Mouse (Mus musculus) CH12.LX (cell line): Measurements from ENCODE around the gene Osbpl3. TPM values are rescaled to one million over a fixed set of nuclear protein-coding genes. Genes with fewer than 3 reads are reported as not detected.

Experiments
- DNase-seq: peaks from one replicate; pipeline ENCODE4 v3.0.0-alpha.2; 2013; ENCODE audit errors: extremely low read depth
- H3K27ac ChIP-seq: 2 replicates; pipeline ENCODE4 v1.5.1; 2012; ENCODE audit warnings: low read depth, mild to moderate bottlenecking, control low read depth, moderate library complexity; ENCODE audit not compliant: insufficient read depth
- H3K27me3 ChIP-seq: replicated peaks from 2 replicates; pipeline ENCODE3; 2012; ENCODE audit warnings: inconsistent platforms
- H3K36me3 ChIP-seq, 2 experiments: replicated peaks in 1 of 2; 2 replicates each; pipeline versions ENCODE3 to v1.6.1; 2012; ENCODE audit warnings: inconsistent platforms in 1 of 2, low read length in 1 of 2, mild to moderate bottlenecking in 1 of 2, mixed read lengths in 1 of 2, moderate library complexity in 1 of 2; ENCODE audit not compliant: control insufficient read depth in 1 of 2, insufficient read depth in 1 of 2
- H3K4me1 ChIP-seq, 2 experiments: 2 replicates each; pipeline ENCODE4 v1.6.1; 2012; ENCODE audit warnings: inconsistent platforms in 1 of 2, moderate library complexity in 1 of 2; ENCODE audit not compliant: insufficient read depth in 2 of 2, control insufficient read depth in 1 of 2
- H3K4me2 ChIP-seq: 2 replicates; pipeline ENCODE4 v1.6.1; 2012; ENCODE audit warnings: low read depth, mild to moderate bottlenecking, control low read depth; ENCODE audit not compliant: poor library complexity, insufficient read depth, severe bottlenecking
- H3K4me3 ChIP-seq, 3 experiments: fragments of 150-350 bp in 1 of 3; sonication (generic) in 1 of 3; replicated peaks in 1 of 3; 2 replicates each; pipeline versions ENCODE3 to v1.5.1; 2011 to 2012; ENCODE audit warnings: low read depth in 2 of 3, low read length in 2 of 3, mild to moderate bottlenecking in 2 of 3, moderate library complexity in 2 of 3, control low read depth in 1 of 3, improper control_type of control experiment in 1 of 3, inconsistent platforms in 1 of 3, mixed read lengths in 1 of 3; ENCODE audit not compliant: poor library complexity in 1 of 3
- H3K79me2 ChIP-seq: replicated peaks from 2 replicates; pipeline ENCODE4 v1.6.1; 2012; ENCODE audit warnings: mild to moderate bottlenecking, moderate library complexity; ENCODE audit not compliant: control insufficient read depth, poor library complexity, insufficient read depth, severe bottlenecking; ENCODE audit errors: extremely low read depth
- H3K9ac ChIP-seq: 2 replicates; pipeline ENCODE4 v1.6.1; 2012; ENCODE audit warnings: low read depth, mild to moderate bottlenecking, control low read depth, moderate library complexity; ENCODE audit not compliant: insufficient read depth
- H3K9me3 ChIP-seq: replicated peaks from 2 replicates; pipeline ENCODE3; 2012; ENCODE audit warnings: low read length, inconsistent platforms, mixed read lengths
- BHLHE40 ChIP-seq: IDR thresholded peaks from 2 replicates; pipeline ENCODE4 v1.6.1; 2011; ENCODE audit warnings: mild to moderate bottlenecking, low read depth, low read length, improper control_type of control experiment
- CTCF ChIP-seq, 2 experiments: IDR thresholded peaks in 1 of 2; conservative IDR thresholded peaks in 1 of 2; 2 replicates each; pipeline ENCODE4 v1.5.1; 2011 to 2012; ENCODE audit warnings: low read depth in 2 of 2, low read length in 2 of 2, improper control_type of control experiment in 1 of 2, inconsistent platforms in 1 of 2, mild to moderate bottlenecking in 1 of 2, moderate library complexity in 1 of 2
- E2F4 ChIP-seq: IDR thresholded peaks from 2 replicates; pipeline ENCODE4 v1.6.1; 2011; ENCODE audit warnings: low read depth, low read length, improper control_type of control experiment; ENCODE audit not compliant: insufficient replicate concordance
- EP300 ChIP-seq: IDR thresholded peaks from 2 replicates; pipeline ENCODE4 v1.6.1; 2011; ENCODE audit warnings: low read length, improper control_type of control experiment
- GABPA ChIP-seq: IDR thresholded peaks from 2 replicates; pipeline ENCODE4 v1.6.1; 2012; ENCODE audit warnings: low read depth, low read length, improper control_type of control experiment, inconsistent platforms; ENCODE audit not compliant: insufficient replicate concordance
- MAX ChIP-seq: IDR thresholded peaks from 2 replicates; pipeline ENCODE4 v1.6.1; 2011; ENCODE audit warnings: low read length, improper control_type of control experiment
- MAZ ChIP-seq: IDR thresholded peaks from 2 replicates; pipeline ENCODE4 v1.6.1; 2012; ENCODE audit warnings: low read depth, mild to moderate bottlenecking, inconsistent platforms, low read length, improper control_type of control experiment, moderate library complexity
- MEF2A ChIP-seq: IDR thresholded peaks from 2 replicates; pipeline ENCODE4 v1.6.1; 2014; ENCODE audit warnings: low read depth, mild to moderate bottlenecking, inconsistent platforms, low read length, improper control_type of control experiment, borderline replicate concordance
- MXI1 ChIP-seq: IDR thresholded peaks from 2 replicates; pipeline ENCODE4 v1.6.1; 2011; ENCODE audit warnings: mild to moderate bottlenecking, low read depth, low read length, improper control_type of control experiment
- POLR2A ChIP-seq: IDR thresholded peaks from 2 replicates; pipeline ENCODE4 v1.6.1; 2011; ENCODE audit warnings: low read depth, mild to moderate bottlenecking, improper control_type of control experiment, low read length
- SIN3A ChIP-seq: IDR thresholded peaks from 2 replicates; pipeline ENCODE4 v1.6.1; 2012; ENCODE audit warnings: low read length, improper control_type of control experiment, inconsistent platforms
- USF2 ChIP-seq: conservative IDR thresholded peaks from 2 replicates; pipeline ENCODE4 v1.6.1; 2011; ENCODE audit warnings: low read depth, low read length, improper control_type of control experiment
- ZC3H11A ChIP-seq: IDR thresholded peaks from 2 replicates; pipeline ENCODE4 v1.6.1; 2012; ENCODE audit warnings: low read depth, mild to moderate bottlenecking, inconsistent platforms, low read length, improper control_type of control experiment
- ZMIZ1 ChIP-seq: IDR thresholded peaks from 2 replicates; pipeline ENCODE4 v1.6.1; 2012; ENCODE audit warnings: low read depth, mild to moderate bottlenecking, inconsistent platforms, low read length, improper control_type of control experiment
- ZNF384 ChIP-seq: IDR thresholded peaks from 2 replicates; pipeline ENCODE4 v1.6.1; 2012; ENCODE audit warnings: low read depth, low read length, improper control_type of control experiment, inconsistent platforms
- dilution Hi-C: fragments of 300-500 bp; cut with MboI; formaldehyde crosslinking; loops from 2 replicates; pipeline ENCODE4 v1.14.3; 2020; ENCODE audit warnings: low sequenced_read_pairs; ENCODE audit not compliant: extremely low pct_unique_long_range_greater_than_20kb, extremely low pct_ligation_motif_present
- in situ Hi-C: fragments of 300-500 bp; cut with MboI; formaldehyde crosslinking; loops from 3 replicates; pipeline ENCODE4 v1.14.3; 2019; ENCODE audit warnings: low sequenced_read_pairs, low pct_ligation_motif_present, low pct_unique_long_range_greater_than_20kb, mixed read lengths
- polyA plus RNA-seq: library from polyadenylated mRNA; unstranded; fragments of >175 nt; gene quantifications from 2 replicates; pipeline ENCODE4 v1.2.1, GENCODE M21; 2012; ENCODE audit warnings: low read depth; ENCODE audit not compliant: insufficient read length
- total RNA-seq, 2 experiments: library from RNA; depleted of rRNA; stranded (reverse); fragments of 300-350 nt in 1 of 2; fragments of >200 nt in 1 of 2; gene quantifications; 2 replicates each; pipeline ENCODE4 v1.2.3; 2012 to 2014

The Osbpl3 gene
- total and polyA plus RNA-seq, 3 experiments: 2.2 to 8.1 (median 3.5) TPM

- dilution Hi-C loops: no loop called here
- TF ChIP-seq CTCF (conservative IDR thresholded peaks at IDR 0.05 in 1 of 2, IDR thresholded peaks at IDR 0.05 in 1 of 2; ENCODE audit: low read depth in 2 of 2, low read length in 2 of 2): no peak
- peaks cover 8 to 31% of the 10 kb centered on the region in 2 experiments; a peak in 3 of 4 replicates for H3K4me1 ChIP-seq
- no peaks in the 10 kb centered on the region for H3K36me3 ChIP-seq
- in situ Hi-C loops: no loop called here
- no peak overlapping the region for H3K4me3 ChIP-seq
- no peaks in the 10 kb centered on the region for H3K9me3 ChIP-seq
- H3K9ac ChIP-seq: no peak overlapping the region
- no peaks in the 10 kb centered on the region for H3K79me2 ChIP-seq
- no peaks in the 10 kb centered on the region for H3K27me3 ChIP-seq
- H3K4me2 ChIP-seq: no peak overlapping the region
- DNase-seq: no peak
- no peak overlapping the region for H3K27ac ChIP-seq
Measured at GRCm38 (mm10) chr6:50385451-50386013, 70.5 kb downstream of the Osbpl3 start.

DNA sequence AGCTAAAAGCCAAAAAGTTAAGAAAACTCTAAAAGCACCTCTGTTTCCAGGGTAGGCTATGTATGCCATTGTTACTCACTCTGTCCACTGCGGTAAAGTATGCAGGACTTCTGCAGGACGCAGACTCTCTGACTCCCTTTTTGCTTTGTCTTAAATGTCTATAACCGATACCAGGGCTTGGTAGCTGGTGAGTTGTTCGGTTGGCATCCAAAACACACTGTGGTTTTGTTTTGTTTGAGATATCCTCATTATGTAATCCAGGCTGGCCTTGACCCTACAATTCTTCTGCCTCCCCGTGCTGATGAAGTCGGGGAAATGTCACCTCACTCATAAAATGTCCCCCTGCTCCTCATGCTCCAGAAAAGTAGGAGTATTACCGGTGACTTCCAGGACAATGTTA is 73.3 kb downstream of the Osbpl3 start:
- no peak for DNase-seq
- Histone ChIP-seq H3K4me3 (no peak overlapping the region), H3K79me2 (no peaks in the 10 kb centered on the region), H3K9me3 (no peaks in the 10 kb centered on the region), H3K4me1 (peaks cover 2 to 38% of the 10 kb centered on the region in 2 experiments; a peak in 3 of 4 replicates), H3K9ac (no peak overlapping the region), H3K27ac (no peak overlapping the region), H3K27me3 (no peaks in the 10 kb centered on the region), H3K36me3 (no peaks in the 10 kb centered on the region), H3K4me2 (no peak overlapping the region)
- in situ Hi-C loops (no loop called here), dilution Hi-C loops (no loop called here)
- TF ChIP-seq CTCF (conservative IDR thresholded peaks at IDR 0.05 in 1 of 2, IDR thresholded peaks at IDR 0.05 in 1 of 2; ENCODE audit: low read depth in 2 of 2, low read length in 2 of 2) (no peak), BHLHE40 (no peak), EP300 (no peak), ZNF384 (no peak), ZC3H11A (no peak), E2F4 (no peak), MEF2A (no peak), ZMIZ1 (no peak), MAX (no peak), GABPA (no peak)

DNA sequence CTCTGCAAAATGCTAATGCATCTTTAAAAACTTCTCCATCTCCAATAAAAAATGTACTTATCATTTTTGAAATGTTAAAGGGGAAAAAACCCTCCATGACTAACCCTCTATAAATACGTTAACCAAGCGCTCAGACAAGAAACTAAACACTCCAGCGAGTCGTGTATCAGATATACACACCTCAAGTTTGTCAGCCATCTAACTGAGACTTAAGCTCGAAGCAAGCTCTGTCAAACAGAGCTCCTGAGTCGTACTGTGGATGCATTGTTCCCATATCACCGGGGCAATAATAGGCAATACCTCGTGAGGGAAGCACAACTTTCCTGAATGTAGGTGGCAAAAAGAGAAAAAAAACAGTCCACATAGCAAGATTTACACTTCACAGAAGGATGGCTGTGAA is 73.8 kb downstream of the Osbpl3 start:
- dilution Hi-C loops: no loop called here
- no peaks in the 10 kb centered on the region for H3K36me3 ChIP-seq
- H3K4me3 ChIP-seq: no peak overlapping the region
- H3K79me2 ChIP-seq: no peaks in the 10 kb centered on the region
- H3K4me1 ChIP-seq: peaks cover 0 to 40% of the 10 kb centered on the region in 2 experiments; a peak in 2 of 4 replicates
- TF ChIP-seq SIN3A (no peak), MXI1 (no peak), POLR2A (no peak), USF2 (no peak), MAZ (no peak), CTCF (conservative IDR thresholded peaks at IDR 0.05 in 1 of 2, IDR thresholded peaks at IDR 0.05 in 1 of 2; ENCODE audit: low read depth in 2 of 2, low read length in 2 of 2) (no peak)
- TF ChIP-seq, all 38 proteins: peak for 0
- no peaks in the 10 kb centered on the region for H3K9me3 ChIP-seq
- in situ Hi-C loops: no loop called here
- no peak overlapping the region for H3K27ac ChIP-seq
- H3K4me2 ChIP-seq: no peak overlapping the region; the same call in 1 of the 2 replicates
- H3K9ac ChIP-seq: no peak overlapping the region
- DNase-seq: no peak
- H3K27me3 ChIP-seq: no peaks in the 10 kb centered on the region
